Mouse (Mus musculus) layer of hippocampus, adult 11-12 months (tissue): Measurements from ENCODE around the gene Reck.

Experiments used
- DNase-seq: peaks from one replicate; pipeline ENCODE4 v3.0.0; 2022; ENCODE audit warnings: low spot score

The Reck gene

GRCm38 (mm10) chr4:43875160-43875918 is at the start of gene Reck:
Gene Reck, plus strand, starts transcription at chr4:43875530.
- DNase-seq, result peak; percentile 82

GRCm38 (mm10) chr4:43828806-43829205 is 46.5 kb upstream of the Reck start:
- no peak for DNase-seq

GRCm38 (mm10) chr4:43832031-43832430 is 43.3 kb upstream of the Reck start:
- DNase-seq, result no peak

GRCm38 (mm10) chr4:43833752-43834151 is 41.6 kb upstream of the Reck start:
- DNase-seq, result no peak

GRCm38 (mm10) chr4:43834749-43835148 is 40.6 kb upstream of the Reck start:
- DNase-seq, result no peak

- no peak for DNase-seq
Measured at GRCm38 (mm10) chr4:43838326-43838725, 37.0 kb upstream of the Reck start.

GRCm38 (mm10) chr4:43840101-43840500 is 35.2 kb upstream of the Reck start, which contains the start of gene Olfr157:
Gene Olfr157, minus strand, starts transcription at chr4:43840201.
- no peak for DNase-seq

GRCm38 (mm10) chr4:43851265-43851664 is 24.1 kb upstream of the Reck start, which contains the start of gene Olfr155:
Gene Olfr155, plus strand, starts transcription at chr4:43851565.
- DNase-seq, result no peak

- no peak for DNase-seq
Measured at GRCm38 (mm10) chr4:43854101-43854500, 21.2 kb upstream of the Reck start.

GRCm38 (mm10) chr4:43859886-43860285 is 15.4 kb upstream of the Reck start:
- DNase-seq, result no peak

GRCm38 (mm10) chr4:43860744-43861519 is 14.4 kb upstream of the Reck start:
- DNase-seq, result peak; percentile 77

GRCm38 (mm10) chr4:43863298-43863697 is 12.0 kb upstream of the Reck start:
- no peak for DNase-seq

- DNase-seq, result no peak
Measured at GRCm38 (mm10) chr4:43869821-43870220, 5.5 kb upstream of the Reck start.

- DNase-seq, result no peak
Measured at GRCm38 (mm10) chr4:43874501-43874900, 829 bp upstream of the Reck start.

- peak; percentile 6 for DNase-seq
Measured at GRCm38 (mm10) chr4:43875919-43876411, 635 bp downstream of the Reck start.

- DNase-seq, result no peak
Measured at GRCm38 (mm10) chr4:43877230-43877629, 1.9 kb downstream of the Reck start.

GRCm38 (mm10) chr4:43878121-43878776 is 2.9 kb downstream of the Reck start:
- DNase-seq, result no peak

- no peak for DNase-seq
Measured at GRCm38 (mm10) chr4:43879566-43879965, 4.2 kb downstream of the Reck start.

GRCm38 (mm10) chr4:43884196-43884595 is 8.9 kb downstream of the Reck start:
- DNase-seq, result no peak

- DNase-seq, result no peak
Measured at GRCm38 (mm10) chr4:43891247-43891646, 15.9 kb downstream of the Reck start.

GRCm38 (mm10) chr4:43897209-43897608 is 21.9 kb downstream of the Reck start:
- no peak for DNase-seq

- DNase-seq, result no peak
Measured at GRCm38 (mm10) chr4:43899197-43899596, 23.9 kb downstream of the Reck start.
